Mouse (Mus musculus) leukemia stem cell, adult 10-12 weeks (primary cell): ENCODE results near the gene Tcta. TPM values are rescaled to one million over a fixed set of nuclear protein-coding genes. Genes with fewer than 3 reads are reported as not detected.

ENCODE experiments used
- polyA plus RNA-seq: library from polyadenylated mRNA; stranded (reverse); fragments of >175 nt; gene quantifications from 2 replicates; pipeline ENCODE4 v1.2.3, GENCODE M21; 2012; ENCODE audit warnings: low replicate concordance

The Tcta gene
- 1.6 and 3.6 TPM in 2 replicates for polyA plus RNA-seq

DNA sequence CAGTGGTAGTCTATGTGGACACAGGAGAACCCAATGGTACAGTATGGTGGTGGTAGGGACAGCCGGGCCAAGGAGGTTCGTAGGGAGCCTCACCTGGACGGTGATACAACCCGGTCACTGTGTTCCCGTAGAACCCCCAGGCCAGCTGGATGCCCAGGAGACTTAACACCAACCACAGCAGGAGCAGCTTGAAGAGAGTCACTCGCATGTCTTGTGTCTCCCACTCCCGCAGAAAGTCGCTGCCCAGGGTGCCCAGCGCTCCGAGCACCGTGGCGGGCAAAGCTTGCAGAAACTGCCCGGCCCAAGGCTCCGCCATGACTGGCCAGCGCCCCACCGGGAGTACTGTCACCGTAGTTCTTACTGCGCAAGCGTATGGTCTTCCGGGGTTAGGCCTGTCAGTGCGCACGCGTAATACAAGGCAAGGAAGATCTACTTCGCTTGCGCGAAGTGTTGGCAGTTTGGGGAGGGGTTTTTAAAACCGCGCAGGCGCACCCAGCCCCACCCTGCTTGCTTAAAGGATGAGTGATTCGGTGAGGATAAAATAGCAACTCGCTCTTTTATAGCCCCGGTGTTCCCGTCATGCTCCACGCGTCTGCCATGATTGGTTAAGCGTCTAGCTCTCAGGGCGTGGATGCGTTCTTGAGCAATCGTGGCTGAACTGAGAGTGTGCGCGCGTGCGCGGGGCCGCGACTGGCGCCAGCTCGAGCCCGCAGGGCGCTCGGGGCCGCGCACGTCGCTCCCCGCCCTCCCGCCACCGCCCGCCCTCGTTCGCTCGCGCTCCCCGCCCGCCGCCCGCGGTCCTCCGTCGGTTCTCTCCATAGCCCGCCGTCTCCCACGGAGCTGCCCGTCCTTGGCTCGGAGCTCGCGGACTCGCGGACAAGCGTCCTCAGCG, at the start of gene Tcta, which contains the start of gene Rhoa:
Gene Tcta (minus strand): TSS at position 532 of the 892 bp plus-strand sequence.
Gene Rhoa (plus strand): TSS at position 501 of the 892 bp plus-strand sequence.

DNA sequence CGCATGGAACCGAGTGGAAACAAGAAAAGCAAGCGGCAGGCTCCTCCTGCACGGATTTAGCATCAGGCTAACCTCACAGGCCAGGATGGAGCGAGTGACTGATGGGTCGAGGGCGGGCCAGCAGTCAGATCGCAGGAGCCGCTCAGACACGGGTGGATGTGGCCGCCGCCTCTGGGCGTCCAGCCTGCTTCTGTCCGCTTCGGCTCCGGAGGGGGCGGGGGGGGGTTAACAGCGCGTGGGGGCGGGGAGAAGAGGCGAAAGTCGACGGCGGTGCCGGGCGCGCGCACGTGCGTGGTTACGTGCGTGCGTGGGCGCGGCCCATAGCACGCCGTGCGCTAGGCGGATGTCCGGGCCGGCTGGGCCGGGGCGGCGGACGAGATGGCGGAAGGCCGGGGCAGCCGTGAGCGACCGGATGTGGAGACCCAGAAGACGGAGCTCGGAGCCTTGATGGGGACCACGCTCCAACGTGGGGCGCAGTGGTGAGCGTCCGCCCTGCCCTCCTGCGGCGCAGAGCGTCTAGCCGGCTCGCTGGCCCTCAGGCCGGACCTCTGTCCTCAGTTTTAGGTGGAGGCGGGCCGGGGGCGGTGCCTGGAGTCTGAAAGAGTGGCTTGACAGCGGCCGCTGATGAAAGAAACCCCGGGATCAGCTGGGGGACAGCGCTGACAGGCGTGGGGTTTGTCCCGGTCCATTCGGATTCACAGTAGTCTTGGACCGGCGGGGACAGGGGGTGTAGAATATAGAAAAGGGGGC, 41.8 kb upstream of the Tcta start, which contains the start of gene Usp4:
Gene Usp4 (plus strand): TSS at position 314 of the 750 bp plus-strand sequence.

DNA sequence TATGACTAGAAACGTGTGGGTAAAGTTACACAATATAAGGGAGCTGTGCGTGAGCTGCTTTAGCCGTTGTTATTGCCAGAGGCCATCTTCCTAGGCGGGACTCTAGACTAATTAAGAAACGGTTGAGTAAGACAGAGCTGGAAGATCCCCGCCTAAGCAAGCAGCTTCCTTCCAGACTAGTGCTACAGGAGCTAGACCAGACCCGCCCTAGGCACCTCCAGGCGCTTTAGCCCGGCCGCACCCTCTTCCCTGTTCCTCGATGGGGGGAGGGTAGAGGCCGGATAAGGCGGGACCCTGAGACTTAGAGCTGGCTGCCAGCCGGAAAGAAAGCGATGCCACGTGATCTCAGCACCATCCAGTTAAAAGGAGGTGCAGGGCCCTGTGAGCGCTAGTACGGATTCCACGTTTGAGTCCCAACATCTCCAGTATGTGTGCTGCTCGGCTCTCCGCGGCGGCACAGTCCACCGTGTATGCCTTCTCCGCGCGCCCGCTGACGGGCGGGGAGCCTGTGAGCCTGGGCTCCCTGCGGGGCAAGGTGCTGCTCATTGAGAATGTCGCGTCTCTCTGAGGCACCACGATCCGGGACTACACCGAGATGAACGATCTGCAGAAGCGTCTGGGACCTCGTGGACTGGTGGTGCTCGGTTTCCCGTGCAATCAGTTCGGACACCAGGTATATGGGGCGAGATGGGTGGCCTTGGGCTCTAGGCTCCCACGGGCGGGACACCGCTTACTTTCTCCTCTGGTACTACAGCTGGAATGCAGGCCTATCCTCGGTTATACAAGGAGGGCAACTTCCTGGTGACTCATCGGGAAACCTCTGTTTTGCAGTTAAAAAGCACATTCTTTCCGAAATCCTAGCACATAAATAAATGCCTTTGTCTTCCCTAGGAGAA, 33.2 kb upstream of the Tcta start, which contains the start of gene Gpx1:
Gene Gpx1 (plus strand): TSS at position 18 of the 896 bp plus-strand sequence.

DNA sequence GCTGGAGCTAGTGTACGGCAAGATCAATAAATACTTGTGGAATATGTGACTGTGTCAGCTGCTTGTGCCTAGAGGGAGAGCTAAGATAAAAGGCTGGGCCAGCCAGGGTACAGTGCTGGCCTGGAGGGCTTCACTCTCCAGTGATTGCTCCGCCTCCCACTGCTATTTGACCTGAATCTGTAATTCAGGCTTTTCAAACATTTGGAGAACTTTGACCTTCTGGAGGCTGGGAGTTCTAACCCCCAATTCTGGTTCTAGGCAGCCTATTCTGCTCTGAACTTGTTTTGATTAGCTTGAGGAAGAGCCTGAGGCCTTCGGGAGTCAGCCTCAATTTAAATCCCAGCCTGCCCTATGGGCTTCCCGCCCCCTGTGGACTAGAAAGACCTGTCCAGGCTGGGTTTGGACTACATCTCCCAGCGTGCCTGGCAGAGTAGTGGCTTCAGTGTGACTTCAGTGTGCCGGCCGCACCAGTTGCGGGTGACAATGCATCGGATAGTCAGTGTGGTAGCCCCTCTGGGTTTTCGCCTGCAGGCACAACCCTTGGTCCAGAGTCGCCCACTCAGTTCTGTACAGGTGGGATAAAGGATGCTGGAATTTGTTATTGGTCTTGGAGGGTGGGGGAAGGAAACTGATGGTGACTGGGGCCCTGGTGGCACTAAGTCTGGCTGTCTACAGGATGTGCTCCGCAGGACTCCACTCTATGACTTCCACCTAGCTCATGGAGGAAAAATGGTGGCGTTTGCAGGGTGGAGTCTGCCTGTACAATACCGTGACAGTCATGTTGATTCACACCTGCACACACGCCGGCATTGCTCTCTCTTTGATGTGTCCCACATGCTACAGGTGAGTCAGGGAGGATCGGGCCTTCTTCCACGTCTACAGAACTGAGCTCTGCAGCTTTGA, 9.3 kb downstream of the Tcta start, which contains the start of gene Amt:
Gene Amt (plus strand): TSS at position 401 of the 903 bp plus-strand sequence.

DNA sequence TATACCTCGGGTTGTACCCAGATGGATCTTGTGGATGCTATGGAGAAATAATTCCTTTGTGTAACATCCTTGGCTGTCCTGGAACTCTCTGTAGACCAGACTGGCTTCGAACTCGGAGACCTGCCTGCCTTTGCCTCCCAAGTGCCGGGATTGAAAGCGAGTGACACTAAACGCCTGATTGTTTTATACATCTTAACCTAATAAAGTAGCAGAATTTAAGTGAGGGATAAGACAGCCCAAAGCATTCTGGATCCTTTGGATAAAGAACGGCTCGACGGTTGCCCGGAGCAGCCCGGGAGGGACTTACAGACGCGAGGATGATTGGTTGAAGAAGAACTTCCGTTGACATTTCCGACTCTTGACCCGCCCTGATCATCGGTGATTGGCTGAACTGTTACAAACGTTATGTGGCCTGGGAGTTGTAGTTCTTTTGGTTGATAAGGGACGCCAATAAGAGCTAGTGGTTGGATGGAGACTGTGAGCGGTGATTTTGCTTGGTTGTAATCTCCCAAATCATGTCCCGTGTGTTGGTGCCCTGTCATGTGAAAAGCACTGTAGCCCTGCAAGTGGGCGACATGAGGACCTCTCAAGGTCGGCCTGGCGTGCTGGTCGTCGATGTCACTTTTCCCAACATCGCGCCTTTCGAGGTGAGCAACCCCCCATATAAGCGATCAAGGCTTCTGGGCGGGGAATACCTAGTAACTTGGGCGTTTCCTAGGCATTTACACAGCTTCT, 15.8 kb downstream of the Tcta start, which contains the start of gene Nicn1:
Gene Nicn1 (plus strand): TSS at position 414 of the 735 bp plus-strand sequence.

DNA sequence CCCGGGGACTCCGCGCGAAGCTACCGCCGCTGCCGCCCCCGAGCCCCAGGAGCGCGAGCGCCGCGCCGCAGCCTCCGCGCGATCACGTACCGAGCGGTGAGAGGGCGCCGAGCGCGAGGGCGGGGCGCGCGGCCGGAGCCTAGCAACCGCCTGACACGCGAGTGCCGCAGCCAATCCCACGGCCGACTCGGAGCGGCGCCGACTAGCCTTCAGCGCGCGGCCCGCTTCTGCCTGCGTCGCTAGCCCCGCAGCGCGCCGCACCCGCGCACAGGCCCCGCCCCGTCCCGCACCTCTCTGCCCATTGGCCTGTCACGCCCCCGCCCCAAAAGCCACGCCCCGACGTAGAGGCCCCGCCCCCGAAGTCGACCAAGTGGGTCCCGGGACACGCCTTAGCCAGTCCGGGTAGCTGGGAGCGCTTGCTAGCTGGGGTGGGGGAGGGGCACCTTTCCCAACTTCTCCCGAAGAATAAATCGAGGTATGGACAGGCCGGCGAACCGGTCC, 42.2 kb downstream of the Tcta start, which contains the start of gene Dag1:
Gene Dag1 (minus strand): TSS at position 269 of the 501 bp plus-strand sequence.

Other genes with a start within 250 kb of the Tcta start
- gene Mst1, start 225.7 kb downstream of the Tcta start, polyA plus RNA-seq, result 8.1 and 8.2 TPM in 2 replicates
- gene Rnf123, start 222.8 kb downstream of the Tcta start, polyA plus RNA-seq, result 173 and 722 TPM in 2 replicates
- gene Apeh, start 211.6 kb downstream of the Tcta start, polyA plus RNA-seq, result 69.6 and 170 TPM in 2 replicates
- gene Bsn, start 115.8 kb downstream of the Tcta start, polyA plus RNA-seq, result 1.0 and 3.3 TPM in 2 replicates
- gene Dag1, start 42.2 kb downstream of the Tcta start, polyA plus RNA-seq, result 10.5 and 13.6 TPM in 2 replicates
- gene Nicn1, start 15.7 kb downstream of the Tcta start, polyA plus RNA-seq, result 0.14 TPM in 2 replicates
- not detected in 2 replicates for gene Amt, start 9.3 kb downstream of the Tcta start, polyA plus RNA-seq
- 53.2 and 101 TPM in 2 replicates for gene Rhoa, start within 50 bp of the Tcta start, polyA plus RNA-seq
- gene Gpx1, start 32.7 kb upstream of the Tcta start, polyA plus RNA-seq, result 197 and 287 TPM in 2 replicates
- 10.2 and 101 TPM in 2 replicates for gene Usp4, start 41.7 kb upstream of the Tcta start, polyA plus RNA-seq
- 4.5 and 5.6 TPM in 2 replicates for gene 1700102P08Rik, start 86.6 kb upstream of the Tcta start, polyA plus RNA-seq
- 0.08 TPM in 1 of 2 replicates, not detected in the other for gene Ccdc36, start 122.3 kb upstream of the Tcta start, polyA plus RNA-seq
- not detected in 2 replicates for gene BC048562, start 130.3 kb upstream of the Tcta start, polyA plus RNA-seq
- 9.8 and 21.0 TPM in 2 replicates for gene Ccdc71, start 154.4 kb upstream of the Tcta start, polyA plus RNA-seq
- 52.5 and 54.2 TPM in 2 replicates for gene Klhdc8b, start 155.4 kb upstream of the Tcta start, polyA plus RNA-seq
- gene Lamb2, start 173.6 kb upstream of the Tcta start, polyA plus RNA-seq, result 1.3 and 3.0 TPM in 2 replicates
- gene Usp19, start 184.4 kb upstream of the Tcta start, polyA plus RNA-seq, result 106 and 149 TPM in 2 replicates
- gene Qars, start 201.5 kb upstream of the Tcta start, polyA plus RNA-seq, result 32.3 and 117 TPM in 2 replicates
- 36.4 and 112 TPM in 2 replicates for gene Qrich1, start 210.6 kb upstream of the Tcta start, polyA plus RNA-seq